Mouse (Mus musculus) heart, embryonic 13.5 days (tissue): ENCODE data around the gene Myoc. TPM values are rescaled to one million over a fixed set of nuclear protein-coding genes. Genes with fewer than 3 reads are reported as not detected.

ENCODE experiments used
- ATAC-seq: fragments of 200-750 bp; cut with Nextera tagmentation; 2 replicates; pipeline ENCODE4 v1.8.0; 2017; ENCODE audit warnings: moderate TSS enrichment; ENCODE audit not compliant: insufficient number of reproducible peaks, low FRiP score, low TSS enrichment; ENCODE audit errors: extremely low read depth
- H3K27ac ChIP-seq: fragments of 300-500 bp; sonication (generic); replicated peaks from 2 replicates; pipeline ENCODE4 v1.5.1; 2015; ENCODE audit warnings: moderate library complexity, mild to moderate bottlenecking, inconsistent platforms
- H3K27me3 ChIP-seq: fragments of 300-500 bp; sonication (generic); replicated peaks from 2 replicates; pipeline ENCODE4 v1.6.1; 2015; ENCODE audit warnings: mild to moderate bottlenecking, inconsistent platforms
- H3K36me3 ChIP-seq: fragments of 300-500 bp; sonication (generic); 2 replicates; pipeline ENCODE4 v1.6.1; 2015; ENCODE audit warnings: mild to moderate bottlenecking, inconsistent platforms
- H3K4me1 ChIP-seq: fragments of 300-500 bp; sonication (generic); 2 replicates; pipeline ENCODE4 v1.6.1; 2015; ENCODE audit warnings: inconsistent platforms
- H3K4me2 ChIP-seq: fragments of 300-500 bp; sonication (generic); 2 replicates; pipeline ENCODE4 v1.6.1; 2015; ENCODE audit warnings: inconsistent platforms, mild to moderate bottlenecking, moderate library complexity
- H3K4me3 ChIP-seq: fragments of 300-500 bp; sonication (generic); 2 replicates; pipeline ENCODE4 v1.5.1; 2015; ENCODE audit warnings: moderate library complexity, mild to moderate bottlenecking, inconsistent platforms
- H3K9ac ChIP-seq: fragments of 300-500 bp; sonication (generic); 2 replicates; pipeline ENCODE4 v1.6.1; 2015; ENCODE audit warnings: inconsistent platforms, mild to moderate bottlenecking, moderate library complexity
- H3K9me3 ChIP-seq: fragments of 300-500 bp; sonication (generic); 2 replicates; pipeline ENCODE4 v1.6.1; 2016; ENCODE audit warnings: inconsistent platforms
- WGBS: fragments of 180-500 bp; shearing (Covaris S2); methylation state at CpG from one replicate; pipeline ENCODE4 v1.1.7; 2015; ENCODE audit warnings: mixed read lengths; 5-methylcytosine and 5-hydroxymethylcytosine counted together
- polyA plus RNA-seq: library from polyadenylated mRNA; unstranded; fragments of >200 nt; fragmentation: Nextera tagmentation; extraction: Ambion mirVana; gene quantifications from 2 replicates; pipeline ENCODE4 v1.2.1, GENCODE M21; 2015

The Myoc gene
- polyA plus RNA-seq: not detected in 2 replicates

DNA sequence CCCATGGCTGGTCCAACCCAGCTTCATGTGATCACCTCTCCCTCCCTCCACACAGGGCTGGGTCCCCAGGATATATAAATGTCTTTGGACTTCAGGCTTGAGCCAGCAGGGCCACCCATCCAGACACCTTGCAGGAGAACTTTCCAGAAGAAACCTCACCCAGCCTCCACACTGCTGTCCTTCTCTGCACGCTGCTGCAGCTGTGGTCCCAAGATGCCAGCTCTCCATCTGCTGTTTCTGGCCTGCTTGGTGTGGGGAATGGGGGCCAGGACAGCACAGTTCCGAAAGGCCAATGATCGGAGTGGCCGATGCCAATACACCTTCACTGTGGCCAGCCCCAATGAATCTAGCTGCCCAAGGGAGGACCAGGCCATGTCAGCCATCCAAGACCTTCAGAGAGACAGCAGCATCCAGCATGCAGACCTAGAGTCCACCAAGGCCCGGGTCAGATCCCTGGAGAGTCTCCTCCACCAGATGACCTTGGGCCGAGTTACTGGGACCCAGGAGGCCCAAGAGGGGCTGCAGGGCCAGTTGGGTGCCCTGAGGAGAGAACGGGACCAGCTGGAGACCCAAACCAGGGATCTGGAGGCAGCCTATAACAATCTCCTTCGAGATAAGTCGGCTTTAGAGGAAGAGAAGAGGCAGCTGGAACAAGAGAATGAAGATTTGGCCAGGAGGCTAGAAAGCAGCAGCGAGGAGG lies at the start of gene Myoc:
Gene Myoc (plus strand): TSS at position 105 of the 700 bp plus-strand sequence.
- H3K9me3 ChIP-seq: 0 out of 2 replicates have a peak, but pooled peaks cover 4% of the 10 kb centered on the region
- H3K4me1 ChIP-seq: no peaks in the 10 kb centered on the region
- no peaks in the 10 kb centered on the region for H3K36me3 ChIP-seq
- ATAC-seq: no peak
- no peak within 1 kb of the TSS for H3K4me3 ChIP-seq
- H3K9ac ChIP-seq: no peak within 1 kb of the TSS
- H3K27ac ChIP-seq: no peak within 1 kb of the TSS
- 74% methylated on average over 10 of the region's 10 CpGs for WGBS
- no peaks in the 10 kb centered on the region for H3K27me3 ChIP-seq
- H3K4me2 ChIP-seq: no peak within 1 kb of the TSS

DNA sequence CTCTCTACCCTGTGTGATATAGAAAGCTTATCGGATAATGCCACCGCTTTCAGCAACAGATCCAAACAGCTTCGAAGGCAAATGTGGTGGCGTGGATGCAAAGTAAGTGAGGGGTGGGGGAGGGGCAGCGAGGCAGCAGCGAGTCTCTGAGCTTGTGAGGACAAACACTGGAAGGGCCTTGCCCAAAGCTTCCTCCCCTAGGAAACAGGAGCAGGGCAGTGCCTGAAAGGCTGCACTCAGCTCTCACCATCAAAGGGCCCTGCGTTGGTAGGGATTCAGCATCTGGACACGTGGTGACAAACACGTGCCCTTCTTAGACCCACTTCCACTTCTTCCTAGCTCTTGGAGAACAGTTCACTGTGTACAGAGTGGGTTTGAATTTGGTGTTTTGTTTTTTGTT lies 49.5 kb upstream of the Myoc start:
- Histone ChIP-seq H3K4me1 (peaks cover 12% of the 10 kb centered on the region), H3K27ac (no peak overlapping the region), H3K4me2 (peak overlapping the region; percentile 48), H3K27me3 (no peaks in the 10 kb centered on the region), H3K9ac (peak overlapping the region; percentile 17; the same call in 1 of the 2 replicates), H3K4me3 (no peak overlapping the region), H3K36me3 (peaks cover 37% of the 10 kb centered on the region), H3K9me3 (no peaks in the 10 kb centered on the region)
- 10% methylated on average over 9 of the region's 9 CpGs for WGBS
- ATAC-seq: no peak

GRCm38 (mm10) chr1:162590415-162590997 lies 48.4 kb upstream of the Myoc start:
- WGBS: 35% methylated on average over 8 of the region's 8 CpGs
- H3K4me3 ChIP-seq: no peak overlapping the region
- ATAC-seq: no peak

GRCm38 (mm10) chr1:162597379-162598102 lies 41.4 kb upstream of the Myoc start:
- no peaks in the 10 kb centered on the region for H3K9me3 ChIP-seq
- 44% methylated on average over 3 of the region's 3 CpGs for WGBS
- H3K36me3 ChIP-seq: peaks cover 52% of the 10 kb centered on the region
- no peak overlapping the region for H3K4me3 ChIP-seq
- no peak for ATAC-seq
- H3K27ac ChIP-seq: no peak overlapping the region
- no peak overlapping the region for H3K4me2 ChIP-seq
- H3K9ac ChIP-seq: no peak overlapping the region
- peaks cover 3% of the 10 kb centered on the region for H3K4me1 ChIP-seq
- no peaks in the 10 kb centered on the region for H3K27me3 ChIP-seq

More at GRCm38 (mm10) chr1:162590415-162590997, 48.4 kb upstream of the Myoc start:
- Histone ChIP-seq H3K4me1 (peaks cover 12% of the 10 kb centered on the region), H3K9ac (no peak overlapping the region), H3K4me2 (no peak overlapping the region), H3K27me3 (no peaks in the 10 kb centered on the region), H3K27ac (no peak overlapping the region), H3K36me3 (peaks cover 32% of the 10 kb centered on the region), H3K9me3 (no peaks in the 10 kb centered on the region)

GRCm38 (mm10) chr1:162599617-162600016 lies 39.3 kb upstream of the Myoc start:
- H3K4me2 ChIP-seq: no peak overlapping the region
- ATAC-seq: no peak
- H3K9ac ChIP-seq: no peak overlapping the region
- WGBS: 81% methylated on average over 5 of the region's 5 CpGs
- no peak overlapping the region for H3K4me3 ChIP-seq
- H3K9me3 ChIP-seq: no peaks in the 10 kb centered on the region
- H3K27me3 ChIP-seq: no peaks in the 10 kb centered on the region
- peaks cover 3% of the 10 kb centered on the region for H3K4me1 ChIP-seq
- peaks cover 53% of the 10 kb centered on the region for H3K36me3 ChIP-seq
- H3K27ac ChIP-seq: no peak overlapping the region

DNA sequence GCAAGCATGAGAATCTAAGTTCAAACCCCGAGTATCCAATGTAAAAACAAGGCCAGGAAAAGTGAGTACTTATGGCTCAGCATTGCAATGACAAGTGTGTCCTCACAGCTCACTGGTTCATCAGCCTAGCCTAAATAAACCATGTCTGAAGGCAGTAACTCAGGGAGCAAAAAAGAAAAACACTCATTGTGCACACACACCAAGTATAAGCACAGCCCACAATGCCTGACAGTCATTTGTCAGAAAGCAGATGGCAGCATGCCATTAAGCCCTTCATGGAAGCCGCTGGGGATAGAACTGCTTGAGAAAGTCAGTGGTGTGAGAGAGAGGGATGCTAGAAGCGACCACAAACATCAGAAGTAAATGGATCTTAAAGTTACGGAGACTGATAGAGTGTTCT lies 37.7 kb upstream of the Myoc start:
- Histone ChIP-seq H3K9ac (no peak overlapping the region), H3K27ac (no peak overlapping the region), H3K4me3 (no peak overlapping the region), H3K9me3 (no peaks in the 10 kb centered on the region), H3K4me2 (no peak overlapping the region), H3K4me1 (peaks cover 3% of the 10 kb centered on the region), H3K27me3 (no peaks in the 10 kb centered on the region), H3K36me3 (peaks cover 47% of the 10 kb centered on the region)
- no peak for ATAC-seq
- WGBS: 78% methylated on average over 4 of the region's 4 CpGs

- H3K4me2 ChIP-seq: no peak overlapping the region
Measured at GRCm38 (mm10) chr1:162608127-162608526, 30.8 kb upstream of the Myoc start.

DNA sequence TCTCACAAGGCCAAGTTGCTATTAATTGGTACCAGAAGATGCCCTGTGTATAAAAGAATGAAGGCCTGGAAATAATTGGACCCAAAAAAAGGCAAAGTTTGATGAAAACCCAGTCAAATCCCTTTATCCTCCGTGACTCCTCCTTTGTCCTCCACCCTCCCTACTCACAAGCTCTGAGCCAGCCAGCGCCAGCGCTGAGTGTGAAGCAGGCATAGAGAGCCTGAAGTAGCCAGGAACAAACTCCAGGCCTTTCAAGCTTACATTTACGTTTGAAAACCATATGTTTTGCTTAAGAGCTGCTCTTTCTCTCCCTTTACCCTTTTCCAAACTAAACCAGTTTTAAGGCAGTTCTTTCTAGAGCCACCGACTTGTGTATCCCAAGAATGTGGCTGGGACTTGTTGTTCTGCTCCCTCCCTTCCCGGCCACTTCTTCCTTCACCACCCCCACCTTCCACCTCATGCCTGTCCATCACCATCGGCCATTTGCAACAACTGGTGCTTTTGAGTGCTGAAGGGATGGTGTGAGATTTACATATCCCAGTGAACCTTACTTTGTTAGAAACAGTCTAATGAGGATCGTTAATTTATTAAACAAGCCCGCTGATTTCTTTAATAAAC lies 29.2 kb upstream of the Myoc start:
- H3K36me3 ChIP-seq: peaks cover 2% of the 10 kb centered on the region; the same call in 1 of the 2 replicates
- H3K9me3 ChIP-seq: no peaks in the 10 kb centered on the region
- H3K9ac ChIP-seq: no peak overlapping the region
- no peaks in the 10 kb centered on the region for H3K27me3 ChIP-seq
- H3K4me2 ChIP-seq: no peak overlapping the region
- H3K27ac ChIP-seq: no peak overlapping the region
- ATAC-seq: no peak
- H3K4me1 ChIP-seq: no peaks in the 10 kb centered on the region
- H3K4me3 ChIP-seq: no peak overlapping the region
- 32% methylated on average over 9 of the region's 9 CpGs for WGBS

More at GRCm38 (mm10) chr1:162608127-162608526, 30.8 kb upstream of the Myoc start:
- H3K4me3 ChIP-seq: no peak overlapping the region
- H3K36me3 ChIP-seq: peaks cover 11% of the 10 kb centered on the region
- 13% methylated on average over 1 of the region's 1 CpGs for WGBS
- no peak overlapping the region for H3K9ac ChIP-seq
- no peak for ATAC-seq
- H3K4me1 ChIP-seq: no peaks in the 10 kb centered on the region
- no peaks in the 10 kb centered on the region for H3K9me3 ChIP-seq
- no peak overlapping the region for H3K27ac ChIP-seq
- no peaks in the 10 kb centered on the region for H3K27me3 ChIP-seq

GRCm38 (mm10) chr1:162611191-162611590 lies 27.8 kb upstream of the Myoc start:
- H3K9me3 ChIP-seq: no peaks in the 10 kb centered on the region
- H3K4me2 ChIP-seq: no peak overlapping the region
- H3K4me3 ChIP-seq: no peak overlapping the region
- H3K4me1 ChIP-seq: no peaks in the 10 kb centered on the region
- WGBS: 57% methylated on average over 4 of the region's 4 CpGs
- no peak overlapping the region for H3K9ac ChIP-seq
- no peak for ATAC-seq
- no peak overlapping the region for H3K27ac ChIP-seq
- no peaks in the 10 kb centered on the region for H3K36me3 ChIP-seq
- H3K27me3 ChIP-seq: no peaks in the 10 kb centered on the region

DNA sequence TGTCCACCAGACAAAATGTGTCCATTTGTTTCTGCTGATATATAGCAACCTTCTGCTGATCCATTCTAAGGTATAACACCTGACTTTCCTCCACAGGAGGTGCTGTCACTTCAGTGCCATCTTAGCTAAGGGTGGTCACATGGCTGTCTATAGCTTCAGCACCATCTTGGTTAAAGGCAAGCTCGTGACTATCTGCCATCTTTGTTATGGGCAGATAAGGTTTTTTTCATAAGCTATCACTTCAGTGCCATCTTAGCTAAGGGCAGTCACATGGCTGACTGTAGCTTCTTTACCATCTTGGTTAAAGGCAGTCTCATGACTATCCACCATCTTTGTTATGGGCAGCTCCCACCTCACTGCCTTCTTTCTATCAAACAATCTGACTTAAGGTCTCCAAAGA lies 23.4 kb upstream of the Myoc start:
- Histone ChIP-seq H3K27ac (no peak overlapping the region), H3K4me3 (no peak overlapping the region), H3K4me2 (no peak overlapping the region), H3K9me3 (no peaks in the 10 kb centered on the region), H3K4me1 (no peaks in the 10 kb centered on the region), H3K9ac (no peak overlapping the region), H3K36me3 (no peaks in the 10 kb centered on the region), H3K27me3 (no peaks in the 10 kb centered on the region)
- 60% methylated on average over 1 of the region's 1 CpGs for WGBS
- ATAC-seq: no peak

- Histone ChIP-seq H3K27ac (no peak overlapping the region), H3K9me3 (no peaks in the 10 kb centered on the region), H3K27me3 (no peaks in the 10 kb centered on the region), H3K4me1 (peaks cover 18% of the 10 kb centered on the region), H3K9ac (no peak overlapping the region), H3K36me3 (no peaks in the 10 kb centered on the region), H3K4me3 (no peak overlapping the region), H3K4me2 (no peak overlapping the region)
- no peak for ATAC-seq
- WGBS: 57% methylated on average over 4 of the region's 4 CpGs
Measured at GRCm38 (mm10) chr1:162620487-162620886, 18.5 kb upstream of the Myoc start.
